Mouse (Mus musculus) cerebellum, adult 2 months (tissue): ENCODE measurements at regions not wholly inside any gene's neighbourhood (a gene's known extent, or its start where the extent isn't known, plus 50 kb on each side); places are given as distances from the start of the nearest gene placed in this dataset.
A peak's percentile ranks its signal among the peaks of the same experiment; 100 is the strongest.

Experiments
- DNase-seq, 2 experiments: peaks; one replicate each; pipeline ENCODE4 v3.0.0; 2021
- H3K27ac ChIP-seq: fragments of 200-500 bp; 2 replicates; pipeline ENCODE4 v1.5.1; 2012; ENCODE audit warnings: low read length, control low read depth, inconsistent platforms; ENCODE audit not compliant: insufficient read depth
- H3K27me3 ChIP-seq: fragments of 200-500 bp; 2 replicates; pipeline ENCODE4 v1.6.1; 2012; ENCODE audit warnings: inconsistent platforms, mild to moderate bottlenecking, low read length, moderate library complexity; ENCODE audit not compliant: control insufficient read depth, insufficient read depth
- H3K4me1 ChIP-seq: fragments of 200-500 bp; 2 replicates; pipeline ENCODE4 v1.6.1; 2011; ENCODE audit warnings: low read length; ENCODE audit not compliant: control insufficient read depth, insufficient read depth
- H3K4me3 ChIP-seq: fragments of 200-500 bp; replicated peaks from 2 replicates; pipeline ENCODE3; 2011; ENCODE audit warnings: mild to moderate bottlenecking, low read depth, low read length, control low read depth; ENCODE audit not compliant: insufficient read depth
- CTCF ChIP-seq: fragments of 200-500 bp; IDR thresholded peaks from 2 replicates; pipeline ENCODE4 v1.5.1; 2011; ENCODE audit warnings: low read depth, mild to moderate bottlenecking, control low read depth, low read length, moderate library complexity, borderline replicate concordance; ENCODE audit not compliant: insufficient read depth
- POLR2A ChIP-seq: fragments of 200-500 bp; IDR thresholded peaks from 2 replicates; pipeline ENCODE4 v1.6.1; 2011; ENCODE audit warnings: low read length, control low read depth, borderline replicate concordance; ENCODE audit not compliant: insufficient read depth
- WGBS: fragments of 180-500 bp; shearing (Covaris S2); methylation state at CpG from one replicate; pipeline ENCODE4 v1.1.7; 2018; 5-methylcytosine and 5-hydroxymethylcytosine counted together

DNA sequence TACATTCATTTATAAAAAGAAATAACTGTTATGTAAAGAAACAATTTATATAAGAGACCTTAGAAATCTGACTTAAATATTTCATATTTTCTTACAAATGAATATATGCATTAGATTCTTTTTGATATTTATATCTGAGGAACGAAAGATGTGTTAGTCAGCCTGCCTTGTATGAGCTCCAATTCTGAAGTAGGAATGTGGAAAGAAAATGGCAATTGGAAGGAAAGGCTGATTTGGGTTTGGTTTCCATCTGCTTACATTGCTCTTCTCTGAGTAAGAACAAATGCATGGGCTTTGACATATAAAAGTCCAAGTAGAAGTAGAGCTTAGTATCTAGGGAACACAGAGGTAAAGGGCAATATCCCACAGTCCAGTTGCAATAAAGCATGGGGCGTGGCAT, 1006.2 kb upstream of the Slc10a2 start:
- DNase-seq, result no peak
- H3K27ac ChIP-seq, result no peak overlapping the region
- no peak overlapping the region for H3K4me3 ChIP-seq
- H3K27me3 ChIP-seq, result no peaks in the 10 kb centered on the region
- 90% methylated on average over 2 of the region's 2 CpGs for WGBS
- TF ChIP-seq POLR2A, result no peak
- no peak for TF ChIP-seq CTCF
- no peaks in the 10 kb centered on the region for H3K4me1 ChIP-seq

DNA sequence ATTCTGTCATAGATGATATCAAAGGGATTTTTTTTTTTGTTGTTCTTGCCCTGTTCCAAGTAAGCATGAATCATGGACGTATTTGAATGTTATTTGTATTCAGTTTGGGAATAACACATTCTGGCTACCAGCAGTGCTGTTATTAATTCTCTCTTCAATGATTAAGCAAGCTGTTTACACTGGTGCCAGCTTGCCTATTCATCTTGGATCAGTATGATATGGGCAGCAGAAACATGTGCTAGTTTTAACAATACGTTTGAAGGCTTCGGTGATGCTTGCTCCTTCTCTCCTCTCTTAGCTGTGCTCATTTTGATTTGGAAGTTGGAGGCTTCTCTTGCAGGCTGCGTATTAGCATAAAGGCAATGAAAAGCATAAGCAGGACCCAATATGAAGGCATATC, 984.9 kb upstream of the Slc10a2 start:
- WGBS, result 33% methylated on average over 4 of the region's 4 CpGs

DNA sequence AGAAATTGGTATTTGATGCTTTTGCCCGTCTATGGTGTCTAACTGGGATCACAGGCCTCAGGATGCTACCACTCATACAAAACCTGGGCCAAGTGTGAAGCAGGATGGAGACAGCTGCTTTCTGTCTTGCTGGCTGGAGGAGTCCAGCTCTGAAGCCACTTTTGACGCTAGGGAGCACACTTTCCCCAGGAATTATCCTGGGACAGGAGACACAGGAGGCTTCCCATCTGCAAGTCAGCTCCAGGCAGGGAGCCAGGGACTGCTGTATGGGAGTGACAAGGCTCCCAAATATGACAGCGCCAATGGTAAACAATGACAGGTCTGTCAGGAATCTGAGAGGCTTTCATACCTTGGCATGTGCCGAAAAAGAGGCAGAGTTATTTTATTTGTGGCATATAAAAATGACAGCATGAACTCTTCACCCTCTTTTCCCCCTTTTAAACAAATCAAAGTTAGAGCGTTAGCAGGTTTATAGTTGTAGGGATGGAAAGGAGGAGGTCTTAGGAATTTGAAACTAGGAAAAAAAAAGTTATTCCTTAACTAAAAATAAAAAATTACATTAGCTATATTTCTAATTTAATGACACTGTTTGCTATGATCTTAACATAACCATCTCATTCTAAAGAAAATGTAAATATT, 938.9 kb upstream of the Slc10a2 start:
- WGBS, result 14% methylated on average over 5 of the region's 5 CpGs
- Histone ChIP-seq H3K27ac (no peak overlapping the region), H3K4me3 (no peak overlapping the region), H3K27me3 (no peaks in the 10 kb centered on the region), H3K4me1 (no peaks in the 10 kb centered on the region)
- TF ChIP-seq POLR2A, result no peak
- no peak for TF ChIP-seq CTCF
- peak; percentile 26 to 38 for DNase-seq

More for the DNA sequence above, 984.9 kb upstream of the Slc10a2 start:
- TF ChIP-seq CTCF (no peak), POLR2A (no peak)
- no peak for DNase-seq
- Histone ChIP-seq H3K4me1 (no peaks in the 10 kb centered on the region), H3K27me3 (no peaks in the 10 kb centered on the region), H3K4me3 (no peak overlapping the region), H3K27ac (no peak overlapping the region)

DNA sequence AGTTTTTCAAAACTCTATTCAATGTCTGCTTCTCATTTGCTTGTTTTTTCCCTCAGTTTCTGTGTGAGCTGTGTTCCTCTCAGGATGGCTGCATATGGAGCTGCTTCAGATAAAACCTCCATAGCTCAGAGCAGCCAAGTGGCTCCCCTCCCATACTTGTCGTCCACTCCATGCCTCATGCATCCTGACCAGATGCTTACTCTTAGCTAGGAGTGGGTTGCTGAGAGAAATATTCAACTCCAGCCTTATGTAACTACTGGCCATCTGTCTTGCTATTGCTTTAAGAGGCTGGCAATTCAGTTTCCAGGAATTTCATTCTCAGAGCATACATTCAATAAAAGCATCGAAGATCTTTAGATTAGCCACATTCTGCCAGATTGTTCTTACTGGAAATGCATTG, 907.1 kb upstream of the Slc10a2 start:
- WGBS, result 9% methylated on average over 2 of the region's 2 CpGs
- H3K4me3 ChIP-seq, result no peak overlapping the region
- DNase-seq, result peak in 1 of 2 experiments; percentile 8
- H3K27ac ChIP-seq, result no peak overlapping the region
- H3K4me1 ChIP-seq, result no peaks in the 10 kb centered on the region
- TF ChIP-seq CTCF (no peak), POLR2A (no peak)
- no peaks in the 10 kb centered on the region for H3K27me3 ChIP-seq

DNA sequence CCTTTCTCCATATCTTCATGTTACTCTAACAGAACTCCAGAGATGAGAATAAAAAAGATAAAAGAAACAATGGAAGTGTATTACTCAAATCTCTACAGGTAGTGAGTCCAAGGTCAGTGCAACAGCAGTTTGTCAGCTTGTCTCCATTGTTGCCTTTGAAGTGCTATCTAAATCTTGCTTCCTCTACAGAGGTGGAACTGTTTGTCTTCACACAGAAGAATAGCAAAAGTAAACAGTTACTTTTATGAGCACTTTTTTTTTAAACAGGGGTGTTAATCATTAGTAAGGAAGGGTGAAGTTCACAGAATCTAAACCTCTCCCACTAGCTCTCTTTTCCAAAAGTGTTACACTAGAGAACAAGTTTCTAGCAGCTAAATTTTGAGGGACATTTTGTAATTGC, 906.0 kb upstream of the Slc10a2 start:
- Histone ChIP-seq H3K27ac (no peak overlapping the region), H3K4me1 (no peaks in the 10 kb centered on the region)
- no peak for TF ChIP-seq POLR2A

DNA sequence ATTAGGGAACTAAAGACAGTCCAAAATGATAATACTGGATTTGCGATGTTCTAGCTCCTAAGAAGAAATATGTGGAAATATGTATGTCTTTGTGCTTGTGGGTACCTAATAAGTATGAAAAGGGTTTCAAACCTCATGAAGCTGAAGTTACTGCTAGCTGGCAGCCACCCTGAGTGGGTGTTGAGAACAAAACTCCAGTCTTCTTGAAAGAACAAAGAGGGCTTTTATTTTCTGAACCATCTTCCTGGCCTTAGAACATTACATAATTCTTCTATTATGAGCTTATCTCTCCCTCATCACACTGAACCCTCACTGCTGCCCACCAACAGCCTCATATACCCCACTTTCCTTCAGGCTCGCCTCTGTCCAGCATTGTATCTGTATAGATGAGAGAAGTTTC, 905.6 kb upstream of the Slc10a2 start:
- Histone ChIP-seq H3K4me3 (no peak overlapping the region), H3K27ac (no peak overlapping the region), H3K27me3 (no peaks in the 10 kb centered on the region), H3K4me1 (no peaks in the 10 kb centered on the region)
- TF ChIP-seq POLR2A (no peak), CTCF (no peak)
- WGBS, result 89% methylated on average over 2 of the region's 2 CpGs
- no peak for DNase-seq

More for the DNA sequence above, 906.0 kb upstream of the Slc10a2 start:
- no peak for DNase-seq
- Histone ChIP-seq H3K4me3 (no peak overlapping the region), H3K27me3 (no peaks in the 10 kb centered on the region)

DNA sequence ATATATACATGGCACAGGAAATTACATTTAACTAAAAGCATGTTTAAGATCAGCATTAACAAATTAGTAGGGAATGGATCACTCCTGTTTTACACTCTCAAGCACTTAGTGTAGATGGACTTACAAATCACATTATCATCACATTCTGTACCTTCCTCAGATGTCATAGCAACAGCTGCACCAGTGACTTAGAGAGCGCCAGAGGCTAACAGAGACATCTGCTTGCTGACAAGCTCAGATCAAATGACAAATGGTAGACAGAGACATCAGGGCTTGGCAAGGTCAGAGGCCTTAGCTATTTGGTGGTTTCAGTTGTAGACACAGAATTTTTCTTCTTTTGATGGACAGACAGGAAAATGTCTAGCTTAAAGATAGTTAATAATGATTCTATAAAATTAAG, 897.5 kb upstream of the Slc10a2 start:
- TF ChIP-seq CTCF (no peak), POLR2A (no peak)
- no peaks in the 10 kb centered on the region for H3K27me3 ChIP-seq
- no peaks in the 10 kb centered on the region for H3K4me1 ChIP-seq
- no peak overlapping the region for H3K4me3 ChIP-seq
- no peak for DNase-seq
- H3K27ac ChIP-seq, result no peak overlapping the region
- 48% methylated on average over 1 of the region's 1 CpGs for WGBS

DNA sequence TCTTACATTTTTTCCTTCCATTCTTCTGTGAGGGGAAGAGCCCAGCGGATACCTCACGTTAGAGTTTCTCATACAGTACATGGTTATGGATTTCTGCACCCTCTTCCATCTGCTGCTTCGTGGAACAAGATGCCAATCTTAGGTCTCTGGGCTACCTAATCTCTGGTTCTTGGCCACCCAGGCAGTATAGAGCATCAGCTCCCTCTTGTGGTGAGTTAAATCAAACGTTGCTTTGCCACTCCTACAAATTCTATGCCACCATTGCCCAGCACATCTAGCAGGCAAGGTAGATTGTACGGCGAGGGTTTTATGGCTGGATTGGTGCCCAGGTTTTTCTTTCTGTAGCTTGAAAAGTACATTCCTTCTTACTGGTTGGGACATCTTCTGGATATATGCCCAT, 889.7 kb upstream of the Slc10a2 start:
- peak in 1 of 2 experiments; percentile 5 for DNase-seq
- H3K27me3 ChIP-seq, result no peaks in the 10 kb centered on the region
- 54% methylated on average over 6 of the region's 6 CpGs for WGBS

More for the DNA sequence above, 889.7 kb upstream of the Slc10a2 start:
- Histone ChIP-seq H3K27ac (no peak overlapping the region), H3K4me3 (no peak overlapping the region), H3K4me1 (no peaks in the 10 kb centered on the region)
- TF ChIP-seq POLR2A (no peak), CTCF (peak; percentile 17; the same call in 1 of the 2 replicates)
